Mouse (Mus musculus): Measurements from ENCODE around the gene Cldn7.

DNA sequence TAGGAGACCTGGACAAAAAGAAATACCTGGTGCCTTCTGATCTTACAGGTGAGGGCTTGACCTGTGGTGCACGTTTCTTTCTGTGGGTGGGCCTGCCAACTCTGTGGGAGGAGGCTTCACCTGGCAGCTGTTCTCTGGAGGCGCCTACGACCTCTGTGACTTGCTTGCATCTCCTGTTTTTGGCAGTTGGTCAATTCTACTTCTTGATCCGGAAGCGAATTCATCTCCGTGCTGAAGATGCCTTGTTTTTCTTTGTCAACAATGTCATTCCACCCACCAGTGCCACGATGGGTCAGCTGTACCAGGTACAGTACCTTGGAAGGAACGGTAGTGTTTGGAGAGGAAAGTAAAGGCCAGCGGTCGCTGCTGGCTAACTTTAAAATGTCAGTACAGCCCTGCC lies 27.8 kb downstream of the Cldn7 start:
- TF ChIP-seq POLR2A (IDR thresholded peaks at IDR 0.05; ENCODE audit: borderline replicate concordance, extremely low read depth, low read depth, low read length) = no peak
- no peak for TF ChIP-seq CTCF (IDR thresholded peaks at IDR 0.05; ENCODE audit: insufficient read depth, low read length)
